Mouse (Mus musculus): ENCODE data around the gene Gm17606. TPM values are rescaled to one million over a fixed set of nuclear protein-coding genes. Genes with fewer than 3 reads are reported as not detected.

Gm17606 gene
- total and polyA plus RNA-seq, 3 experiments, result 2.5 TPM; not detected in 2

DNA sequence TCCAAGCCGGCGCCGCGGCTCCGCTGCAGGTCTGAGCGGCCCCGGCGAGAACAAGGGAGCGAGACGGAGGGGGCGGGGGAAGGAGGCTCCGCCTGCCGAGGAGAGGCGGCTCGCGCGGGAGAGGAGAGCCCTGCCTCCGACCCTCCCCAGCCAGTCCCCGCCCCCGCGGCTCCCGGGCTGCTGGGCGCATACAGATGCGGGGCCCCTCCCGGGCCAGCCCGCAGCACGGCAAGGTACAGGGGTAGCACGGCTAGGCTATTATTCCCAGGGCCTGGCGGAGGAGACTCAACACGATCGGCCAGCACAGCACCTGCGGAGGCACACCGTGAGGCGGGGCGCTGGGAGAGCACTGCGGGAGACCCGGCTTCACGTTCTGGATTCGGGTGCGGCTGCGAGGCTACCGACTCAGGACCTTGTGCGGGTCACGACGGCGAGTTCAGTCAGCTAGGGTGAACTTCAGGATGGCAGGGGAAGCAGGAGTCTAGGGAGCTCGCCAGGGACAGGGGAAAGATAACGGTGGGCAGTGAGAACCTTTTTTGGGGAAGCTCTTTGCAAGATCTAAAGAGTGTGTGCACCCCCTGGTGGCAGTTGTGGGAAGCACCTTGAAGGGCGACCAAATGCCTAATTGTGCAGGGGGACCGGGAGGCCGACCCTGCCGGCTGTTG is 685 bp downstream of the Gm17606 start, which contains the start of gene Cdh24:
Gene Cdh24, minus strand, starts transcription at position 60 of the 665 bp plus-strand sequence.
- peak; percentile 75 for DNase-seq (ENCODE audit: extremely low read depth)
- TF ChIP-seq GABPA (IDR thresholded peaks at IDR 0.05; ENCODE audit: insufficient replicate concordance, low read depth, low read length) (no peak), CHD1 (IDR thresholded peaks at IDR 0.05; ENCODE audit: low read depth, low read length) (no peak), USF1 (IDR thresholded peaks at IDR 0.05; ENCODE audit: low read depth, low read length) (no peak), CTCF (conservative IDR thresholded peaks at IDR 0.05 in 1 of 2, IDR thresholded peaks at IDR 0.05 in 1 of 2; ENCODE audit: low read depth in 2 of 2, low read length in 2 of 2) (peak; percentile 53 to 83), MYC (IDR thresholded peaks at IDR 0.05; ENCODE audit: low read depth, low read length) (no peak), TBP (conservative IDR thresholded peaks at IDR 0.05; ENCODE audit: low read depth, low read length) (no peak), USF2 (conservative IDR thresholded peaks at IDR 0.05; ENCODE audit: low read depth, low read length) (no peak), RAD21 (IDR thresholded peaks at IDR 0.05; ENCODE audit: low read depth, low read length) (peak; percentile 58), RCOR1 (conservative IDR thresholded peaks at IDR 0.05; ENCODE audit: low read depth, low read length) (no peak), CHD2 (IDR thresholded peaks at IDR 0.05; ENCODE audit: low read length) (no peak), SMC3 (IDR thresholded peaks at IDR 0.05; ENCODE audit: low read depth, low read length) (peak; percentile 73), POLR2AphosphoS2 (IDR thresholded peaks at IDR 0.05; ENCODE audit: low read depth, low read length) (peak; percentile 88; the same call in 1 of the 2 replicates), ELF1 (IDR thresholded peaks at IDR 0.05; ENCODE audit: low read depth, low read length) (no peak), ZNF384 (IDR thresholded peaks at IDR 0.05; ENCODE audit: low read depth, low read length) (no peak), ZMIZ1 (IDR thresholded peaks at IDR 0.05; ENCODE audit: low read depth, low read length) (0 out of 2 replicates have a peak, but pooled peaks have one; percentile 42), IRF4 (IDR thresholded peaks at IDR 0.05; ENCODE audit: low read depth, low read length) (no peak; the same call in 1 of the 2 replicates), MXI1 (IDR thresholded peaks at IDR 0.05; ENCODE audit: low read depth, low read length) (peak; percentile 52; the same call in 1 of the 2 replicates), KAT2A (IDR thresholded peaks at IDR 0.05; ENCODE audit: insufficient replicate concordance, low read length) (no peak), MEF2A (IDR thresholded peaks at IDR 0.05; ENCODE audit: borderline replicate concordance, low read depth, low read length) (no peak)
- H3K9me3 ChIP-seq (replicated peaks; ENCODE audit: low read length), result no peaks in the 10 kb centered on the region
- no peaks in the 10 kb centered on the region for H3K27me3 ChIP-seq (replicated peaks)
- H3K36me3 ChIP-seq (replicated peaks in 1 of 2; ENCODE audit: control insufficient read depth in 1 of 2, insufficient read depth in 1 of 2, low read length in 1 of 2), result peaks cover 53 to 98% of the 10 kb centered on the region in 2 experiments
- H3K27ac ChIP-seq (ENCODE audit: insufficient read depth, low read depth), result peak within 1 kb of the TSS; percentile 23; the same call in 1 of the 2 replicates
- peaks cover 5 to 14% of the 10 kb centered on the region in 2 experiments; a peak in 2 of 4 replicates for H3K4me1 ChIP-seq (ENCODE audit: control insufficient read depth in 1 of 2, insufficient read depth in 2 of 2)
- dilution Hi-C loops (cut with MboI; ENCODE audit: extremely low pct_ligation_motif_present, extremely low pct_unique_long_range_greater_than_20kb, low sequenced_read_pairs) (no loop called here), in situ Hi-C loops (cut with MboI; ENCODE audit: low pct_ligation_motif_present, low pct_unique_long_range_greater_than_20kb, low sequenced_read_pairs) (loop anchor here (25.0 kb wide), 1 partner anchor 579 kb away; no protein-coding TSS in a partner anchor)
- peak within 1 kb of the TSS; percentile 22 for H3K9ac ChIP-seq (ENCODE audit: insufficient read depth, low read depth)
- peak within 1 kb of the TSS; percentile 68 for H3K4me2 ChIP-seq (ENCODE audit: insufficient read depth, low read depth, poor library complexity, severe bottlenecking)
- peak within 1 kb of the TSS; percentile 16 to 50 (median 36) for H3K4me3 ChIP-seq (replicated peaks in 1 of 3; ENCODE audit: low read depth in 2 of 3, low read length in 2 of 3, poor library complexity in 1 of 3)
- H3K79me2 ChIP-seq (replicated peaks; ENCODE audit: control insufficient read depth, extremely low read depth, insufficient read depth, poor library complexity, severe bottlenecking), result no peaks in the 10 kb centered on the region

All from CH12.LX (cell line).